Mouse (Mus musculus) urinary bladder, postnatal 10 days (tissue): ENCODE data around the gene Olfr1034.
"Not testable (repeated sequence)": the region's sequence is repeated elsewhere in the genome, so short reads cannot be mapped to it uniquely, and the experiment has no call there.

Experiments used
- DNase-seq: peaks from one replicate; pipeline ENCODE4 v3.0.0; 2022; ENCODE audit warnings: low spot score

Gene Olfr1034

DNA sequence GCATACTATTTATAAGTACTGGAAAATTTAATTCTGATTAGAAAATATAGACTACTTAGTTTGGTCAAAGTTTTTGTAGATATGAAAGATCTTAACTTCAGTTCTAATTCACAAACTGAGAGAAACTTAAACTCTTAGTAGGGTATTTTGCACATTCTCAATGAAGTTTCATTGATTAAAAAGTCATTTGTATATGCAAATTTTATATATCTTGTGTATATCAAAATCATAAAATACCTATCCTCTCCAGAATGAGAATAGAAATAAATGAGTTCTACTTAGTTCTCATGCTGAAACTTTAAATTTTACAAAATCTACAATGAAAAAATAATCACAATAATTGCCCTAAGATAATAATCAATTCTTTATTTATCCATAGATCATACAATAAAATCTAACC is at the start of gene Olfr1034:
Gene Olfr1034, plus strand, starts transcription at position 301 of the 400 bp plus-strand sequence.
- DNase-seq: no peak

DNA sequence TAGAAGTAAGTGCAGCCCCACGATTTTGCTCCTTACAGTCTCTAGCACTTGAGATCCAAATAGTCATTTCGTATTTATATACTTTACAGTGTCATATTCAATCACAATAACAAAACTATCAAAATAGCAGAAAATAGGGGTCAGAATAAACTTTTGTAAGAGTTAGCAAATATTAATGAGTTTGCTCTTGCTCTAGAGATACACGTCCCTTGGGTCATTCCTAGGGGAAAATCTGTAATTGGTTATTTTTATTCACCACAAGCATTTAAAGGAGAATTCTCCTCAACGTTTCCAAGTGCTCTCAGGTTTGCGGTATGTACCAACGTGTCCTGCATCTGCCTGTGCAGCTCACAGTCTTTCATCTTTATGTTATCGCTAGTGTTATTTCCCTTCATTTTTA is 40.4 kb upstream of the Olfr1034 start, which contains the start of gene Olfr1032:
Gene Olfr1032, plus strand, starts transcription at position 301 of the 400 bp plus-strand sequence.
- DNase-seq: no peak

DNA sequence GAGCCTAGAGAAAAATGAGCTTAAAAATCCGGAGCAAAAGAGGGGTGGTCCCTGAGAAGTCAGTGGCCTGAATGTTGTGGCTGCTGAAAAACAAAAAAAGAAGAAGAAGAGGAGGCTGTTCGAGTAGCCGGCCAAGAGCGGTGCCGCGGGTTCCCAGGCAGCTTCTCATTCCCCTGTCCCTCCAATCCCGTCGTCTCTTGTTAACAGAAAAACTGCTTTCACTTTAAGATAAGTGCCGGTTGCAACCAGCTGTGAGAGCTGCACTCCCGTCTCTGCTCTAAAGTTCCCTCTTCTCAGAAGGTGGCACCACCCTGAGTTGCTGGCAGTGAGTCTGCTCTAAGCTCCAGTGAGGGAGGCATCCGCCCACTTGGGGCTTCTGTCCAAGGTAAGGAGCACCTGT is 25.3 kb upstream of the Olfr1034 start, which contains the start of gene Olfr1033:
Gene Olfr1033, plus strand, starts transcription at position 228 of the 400 bp plus-strand sequence.
- not testable (repeated sequence) for DNase-seq

DNA sequence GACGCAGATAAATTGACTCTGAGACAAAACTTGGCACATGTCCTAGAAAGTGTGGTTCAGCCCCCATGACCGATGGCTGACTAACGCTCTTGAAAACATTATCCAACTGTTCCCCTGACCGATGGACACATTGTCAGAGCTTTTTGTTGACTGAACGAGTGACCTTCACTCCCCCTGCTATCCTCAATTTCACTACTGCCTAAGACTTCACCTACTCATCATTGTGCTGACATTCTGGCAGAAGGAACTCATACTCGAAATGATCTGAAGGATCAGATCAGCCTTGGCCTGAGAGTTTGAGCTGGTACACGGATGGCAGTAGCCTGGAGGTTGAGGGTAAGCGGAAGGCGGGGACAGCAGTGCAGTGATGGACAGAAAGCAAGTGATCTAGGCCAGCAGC is 24.1 kb upstream of the Olfr1034 start:
- DNase-seq: not testable (repeated sequence)

DNA sequence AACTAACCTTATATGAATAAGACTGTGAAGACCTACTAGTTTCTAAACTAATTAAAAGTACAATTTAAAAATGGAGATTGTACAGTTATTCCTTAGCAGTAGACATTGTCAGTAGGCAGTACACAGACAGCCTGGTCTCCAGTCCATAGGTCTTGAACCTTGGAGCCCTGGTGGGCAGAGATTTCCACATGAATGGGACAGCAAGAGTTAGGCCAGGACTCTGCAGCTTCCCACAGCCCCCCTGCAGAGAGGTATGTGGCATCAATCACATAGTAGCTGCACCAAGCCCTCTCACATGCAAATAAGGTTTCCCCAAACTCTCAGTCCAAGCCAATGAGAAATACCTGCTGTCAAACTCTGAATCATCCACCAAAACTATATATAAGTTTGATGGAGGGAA is 5.1 kb downstream of the Olfr1034 start:
- not testable (repeated sequence) for DNase-seq

DNA sequence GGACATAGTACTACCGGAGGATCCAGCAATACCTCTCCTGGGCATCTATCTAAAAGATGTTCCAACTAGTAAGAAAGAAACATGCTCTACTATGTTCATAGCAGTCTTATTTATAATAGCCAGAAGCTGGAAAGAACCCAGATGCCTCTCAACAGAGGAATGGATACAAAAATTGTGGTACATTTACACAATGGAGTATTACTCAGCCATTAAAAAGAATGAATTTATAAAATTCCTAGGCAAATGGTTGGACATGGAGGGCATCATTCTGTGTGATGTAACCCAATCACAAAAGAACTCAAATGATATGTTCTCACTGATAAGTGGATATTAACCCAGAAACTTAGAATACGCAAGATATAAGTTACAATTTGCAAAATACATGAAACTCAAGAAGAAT is 18.1 kb downstream of the Olfr1034 start:
- DNase-seq: not testable (repeated sequence)

DNA sequence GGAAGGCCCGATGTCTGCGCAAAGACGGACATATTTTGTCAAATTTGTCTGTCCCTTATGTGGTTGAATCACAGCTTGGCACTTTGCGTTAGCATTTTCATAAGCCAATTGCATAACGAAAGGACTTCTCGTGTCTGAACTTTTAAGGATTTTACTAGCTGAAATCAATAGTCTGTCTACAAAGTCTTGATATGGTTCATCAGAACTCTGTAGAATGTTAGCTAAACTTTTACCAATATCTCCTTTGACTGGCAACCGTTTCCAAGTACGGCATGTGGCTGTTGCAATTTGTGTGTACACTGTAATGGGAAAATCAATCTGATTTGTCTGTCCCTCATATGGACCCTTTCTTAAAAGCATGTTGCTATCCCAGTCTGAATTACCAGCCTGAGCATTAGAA is 24.5 kb downstream of the Olfr1034 start:
- DNase-seq: no peak

DNA sequence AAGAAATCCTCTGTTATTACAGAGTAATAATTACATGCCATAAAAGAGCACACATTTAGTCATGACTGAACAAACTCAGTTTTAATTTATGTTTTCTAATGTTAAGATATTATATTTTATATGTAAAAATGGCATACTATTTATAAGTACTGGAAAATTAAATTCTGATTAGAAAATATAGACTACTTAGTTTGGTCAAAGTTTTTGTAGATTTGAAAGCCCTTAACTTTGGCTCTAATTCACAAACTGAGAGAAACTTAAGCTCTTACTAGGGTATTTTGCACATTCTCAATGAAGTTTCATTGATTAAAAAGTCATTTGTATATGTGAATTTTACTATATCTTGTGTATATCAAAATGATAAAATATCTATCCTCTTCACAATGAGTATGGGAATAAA is 28.0 kb downstream of the Olfr1034 start, which contains the start of gene Olfr1036:
Gene Olfr1036, plus strand, starts transcription at position 301 of the 400 bp plus-strand sequence.
- DNase-seq: not testable (repeated sequence)

DNA sequence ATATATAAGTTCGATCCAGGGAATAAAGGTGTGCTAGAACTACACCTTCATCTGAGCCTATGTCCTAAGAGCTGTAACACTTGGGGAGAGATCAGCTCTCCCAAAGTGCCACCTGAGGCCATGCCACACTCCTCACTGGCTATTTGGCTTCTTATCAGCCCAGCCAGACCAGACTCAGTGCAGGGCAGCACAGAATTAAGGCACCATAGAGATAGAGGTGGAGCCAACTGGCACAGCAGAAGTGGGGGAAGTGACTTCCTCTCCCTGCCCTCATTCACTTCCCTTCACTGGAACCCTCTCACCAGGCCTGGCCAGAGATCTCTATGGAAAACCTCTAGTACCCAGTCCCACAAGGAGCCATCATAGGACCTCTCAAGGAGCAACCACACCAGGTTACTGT is 34.8 kb downstream of the Olfr1034 start:
- DNase-seq: not testable (repeated sequence)

DNA sequence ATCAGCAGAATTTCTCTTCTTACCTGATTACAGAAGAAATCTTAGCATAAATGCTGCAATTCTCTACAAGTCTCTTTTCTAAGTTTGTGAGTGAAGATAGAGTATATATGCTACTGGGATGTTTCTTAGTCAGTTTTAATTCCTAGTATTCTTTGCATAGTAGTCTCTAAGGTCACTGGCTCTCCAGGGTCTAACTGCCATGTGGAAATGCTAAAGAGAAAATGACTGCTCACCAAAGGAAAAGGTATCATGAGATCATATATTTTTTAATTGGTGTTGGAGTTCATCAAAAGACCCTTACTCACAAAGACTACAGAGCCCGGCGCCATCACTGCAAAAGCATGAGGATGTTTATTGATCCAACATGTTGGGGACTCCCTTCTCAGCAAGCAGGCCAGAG is 41.6 kb downstream of the Olfr1034 start, which contains the start of gene Olfr1037:
Gene Olfr1037, minus strand, starts transcription at position 101 of the 400 bp plus-strand sequence.
- DNase-seq: no peak
